ENCODE assay signal across 8 mouse cellular contexts in the genomic region with DNA sequence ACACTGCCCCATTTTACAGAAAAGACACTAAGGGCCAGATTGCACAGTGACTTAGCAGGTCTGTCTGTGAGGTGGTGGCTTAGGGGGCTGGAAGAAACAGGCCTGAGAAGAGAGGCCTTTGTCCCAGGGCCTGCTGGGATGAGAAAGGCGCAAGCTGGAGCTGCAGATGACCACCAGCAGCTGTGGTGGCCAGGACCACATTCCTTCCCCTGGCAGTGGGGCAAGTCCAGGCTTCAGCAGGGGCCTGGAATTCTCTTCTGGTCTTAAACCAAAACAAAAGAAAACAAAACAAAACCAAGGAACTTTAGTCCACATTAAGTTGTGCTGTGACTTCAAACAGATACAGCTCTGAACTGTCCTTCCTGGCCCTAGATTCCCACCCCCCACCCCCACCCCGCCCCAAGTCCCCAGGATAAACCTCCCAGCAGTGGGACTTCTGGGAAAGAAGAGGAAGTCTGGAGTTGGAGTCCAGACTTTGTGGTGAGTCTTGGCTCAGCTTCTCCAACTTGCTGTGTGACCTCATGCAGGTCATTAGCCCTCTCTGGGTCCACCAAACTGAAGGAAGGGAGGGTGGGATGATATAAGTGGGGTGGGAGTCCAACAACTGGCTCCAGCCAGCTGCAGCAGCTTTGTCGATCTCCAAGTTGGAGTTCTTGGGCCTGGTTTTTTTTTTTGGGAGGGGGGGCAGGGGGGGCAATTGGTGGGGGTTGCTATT. TPM values are rescaled to one million over a fixed set of nuclear protein-coding genes. Genes with fewer than 3 reads are reported as not detected.
DNase-seq lines count a peak whose midpoint lies in the region; ATAC-seq and TF ChIP-seq lines count a peak whose summit lies in the region.

No protein-coding gene starts in this region.

- no peak for ATAC-seq in heart, embryonic 11.5 days (replicated peaks; ENCODE audit: insufficient number of reproducible peaks, low FRiP score, low TSS enrichment)
- ATAC-seq in limb, embryonic 13.5 days (ENCODE audit: low FRiP score, low read depth): peak; percentile 9; the same call in 1 of the 2 replicates
- peak; percentile 24; the same call in 1 of the 2 replicates for ATAC-seq in stomach, embryonic 14.5 days (ENCODE audit: insufficient number of reproducible peaks, insufficient read depth, low FRiP score, low read depth)
- ATAC-seq in cerebellum, adult (ENCODE audit: insufficient number of reproducible peaks, low FRiP score, low TSS enrichment): no peak

- peak overlapping the region; percentile 63; the same call in 1 of the 2 replicates for H3K9ac ChIP-seq in heart, embryonic 11.5 days (ENCODE audit: low read depth, low read length)
- H3K9ac ChIP-seq in limb, embryonic 13.5 days: no peak overlapping the region; the same call in 1 of the 2 replicates
- H3K9ac ChIP-seq in stomach, embryonic 14.5 days (replicated peaks; ENCODE audit: low read depth, low read length): no peak overlapping the region

- 44% methylated on average over 3 of the region's 3 CpGs for WGBS in heart, embryonic 11.5 days (ENCODE audit: insufficient replicate concordance)
- 34% methylated on average over 3 of the region's 3 CpGs for WGBS in limb, embryonic 13.5 days
- whole genome bisulfite sequencing in stomach, embryonic 14.5 days: 45% methylated on average over 3 of the region's 3 CpGs

- TF ChIP-seq CTCF in testis, adult 2 months (IDR thresholded peaks at IDR 0.05; ENCODE audit: control insufficient read depth, insufficient read depth, insufficient replicate concordance, low read depth, low read length): no peak

- no peaks in the 10 kb centered on the region for H3K36me3 ChIP-seq in testis, adult 2 months (ENCODE audit: control insufficient read depth, insufficient read depth, low read length)
- no peaks in the 10 kb centered on the region for H3K36me3 ChIP-seq in heart, embryonic 11.5 days (ENCODE audit: control insufficient read depth, insufficient read depth, low read length)
- no peaks in the 10 kb centered on the region for H3K36me3 ChIP-seq in limb, embryonic 13.5 days
- no peaks in the 10 kb centered on the region for H3K36me3 ChIP-seq in stomach, embryonic 14.5 days (ENCODE audit: control insufficient read depth, insufficient read depth, low read length)

- 0 out of 2 replicates have a peak overlapping the region, but pooled peaks have one; percentile 37 for H3K4me2 ChIP-seq in heart, embryonic 11.5 days
- peak overlapping the region; percentile 52 for H3K4me2 ChIP-seq in limb, embryonic 13.5 days (replicated peaks)
- peak overlapping the region; percentile 10; the same call in 1 of the 2 replicates for H3K4me2 ChIP-seq in stomach, embryonic 14.5 days (replicated peaks; ENCODE audit: low read depth, low read length)

- no peak for TF ChIP-seq POLR2A in testis, adult 2 months (IDR thresholded peaks at IDR 0.05; ENCODE audit: control insufficient read depth, low read depth, low read length)

- H3K9me3 ChIP-seq in heart, embryonic 11.5 days (replicated peaks; ENCODE audit: control insufficient read depth, low read length): no peaks in the 10 kb centered on the region
- no peaks in the 10 kb centered on the region for H3K9me3 ChIP-seq in limb, embryonic 13.5 days
- no peaks in the 10 kb centered on the region for H3K9me3 ChIP-seq in stomach, embryonic 14.5 days (ENCODE audit: control insufficient read depth, low read depth, low read length)

- H3K27ac ChIP-seq in testis, adult 2 months (ENCODE audit: control insufficient read depth, insufficient read depth, low read depth, low read length): peak overlapping the region; percentile 44; the same call in 1 of the 2 replicates
- peak overlapping the region; percentile 96 for H3K27ac ChIP-seq in heart, embryonic 11.5 days (ENCODE audit: low read depth, low read length)
- H3K27ac ChIP-seq in limb, embryonic 13.5 days: peak overlapping the region; percentile 98
- peak overlapping the region; percentile 96 for H3K27ac ChIP-seq in stomach, embryonic 14.5 days (ENCODE audit: low read length)

- peaks cover 2% of the 10 kb centered on the region; the same call in 1 of the 2 replicates for H3K4me1 ChIP-seq in testis, adult 2 months (ENCODE audit: control insufficient read depth, insufficient read depth, low read length)
- peaks cover 27% of the 10 kb centered on the region for H3K4me1 ChIP-seq in heart, embryonic 11.5 days (ENCODE audit: control insufficient read depth, insufficient read depth, low read length)
- peaks cover 61% of the 10 kb centered on the region for H3K4me1 ChIP-seq in limb, embryonic 13.5 days
- H3K4me1 ChIP-seq in stomach, embryonic 14.5 days (ENCODE audit: control insufficient read depth, insufficient read depth, low read length): peaks cover 22% of the 10 kb centered on the region

- DNase-seq in testis, postnatal 10 days (ENCODE audit: low spot score): no peak
- no peak for DNase-seq in thymus, postnatal 36 days
- no peak for DNase-seq in spleen, postnatal 14 days (ENCODE audit: low spot score in 2 of 2)

- H3K4me3 ChIP-seq in testis, adult 2 months (ENCODE audit: control insufficient read depth, low read depth, low read length): no peak overlapping the region
- H3K4me3 ChIP-seq in heart, embryonic 11.5 days (ENCODE audit: low read depth, low read length): no peak overlapping the region
- H3K4me3 ChIP-seq in limb, embryonic 13.5 days: no peak overlapping the region
- no peak overlapping the region for H3K4me3 ChIP-seq in stomach, embryonic 14.5 days (ENCODE audit: low read depth, low read length)

- no peaks in the 10 kb centered on the region for H3K27me3 ChIP-seq in testis, adult 2 months (ENCODE audit: control insufficient read depth, insufficient read depth, low read length)
- no peaks in the 10 kb centered on the region for H3K27me3 ChIP-seq in heart, embryonic 11.5 days (ENCODE audit: control insufficient read depth, insufficient read depth, low read length)
- no peaks in the 10 kb centered on the region for H3K27me3 ChIP-seq in limb, embryonic 13.5 days
- H3K27me3 ChIP-seq in stomach, embryonic 14.5 days (ENCODE audit: control insufficient read depth, insufficient read depth, low read length): no peaks in the 10 kb centered on the region

RNA-seq across cellular contexts. Expression of a gene that starts 13.4 kb away (rescaled TPM):
- polyA plus RNA-seq in testis, adult 2 months (2012; rRNA removed): 156 and 195 TPM in 2 replicates
- 37.3 and 55.8 TPM in 2 replicates for polyA plus RNA-seq in heart, embryonic 11.5 days (2014; fragmentation: Nextera tagmentation; extraction: Ambion mirVana)
- 114 and 132 TPM in 2 replicates for polyA plus RNA-seq in limb, embryonic 13.5 days (2015; fragmentation: Nextera tagmentation; extraction: Ambion mirVana)
- 120 and 124 TPM in 2 replicates for polyA plus RNA-seq in stomach, embryonic 14.5 days (2014; fragmentation: Nextera tagmentation; extraction: Ambion mirVana)

Comparison
In these comparisons a context has a peak if more than half of its experiments do, and no peak if none do; other contexts are left out.
1. H3K27ac ChIP-seq: peak in every context shown above with its lines; median percentile 98 in limb, embryonic 13.5 days; 96 in heart, embryonic 11.5 days; 96 in stomach, embryonic 14.5 days; 44 in testis, adult 2 months.
2. ATAC-seq: peak in limb, embryonic 13.5 days (single experiment) and stomach, embryonic 14.5 days (single experiment); none in heart, embryonic 11.5 days (single experiment) and cerebellum, adult (single experiment).
3. Peak in every context shown above with its lines, with median percentiles within 50 percentile points of each other: H3K4me2 ChIP-seq.